Mouse (Mus musculus): ENCODE measurements around the gene Klhdc3. TPM values are rescaled to one million over a fixed set of nuclear protein-coding genes. Genes with fewer than 3 reads are reported as not detected.

Gene Klhdc3
- polyA plus RNA-seq, 1 experiment: 52.9 TPM

DNA sequence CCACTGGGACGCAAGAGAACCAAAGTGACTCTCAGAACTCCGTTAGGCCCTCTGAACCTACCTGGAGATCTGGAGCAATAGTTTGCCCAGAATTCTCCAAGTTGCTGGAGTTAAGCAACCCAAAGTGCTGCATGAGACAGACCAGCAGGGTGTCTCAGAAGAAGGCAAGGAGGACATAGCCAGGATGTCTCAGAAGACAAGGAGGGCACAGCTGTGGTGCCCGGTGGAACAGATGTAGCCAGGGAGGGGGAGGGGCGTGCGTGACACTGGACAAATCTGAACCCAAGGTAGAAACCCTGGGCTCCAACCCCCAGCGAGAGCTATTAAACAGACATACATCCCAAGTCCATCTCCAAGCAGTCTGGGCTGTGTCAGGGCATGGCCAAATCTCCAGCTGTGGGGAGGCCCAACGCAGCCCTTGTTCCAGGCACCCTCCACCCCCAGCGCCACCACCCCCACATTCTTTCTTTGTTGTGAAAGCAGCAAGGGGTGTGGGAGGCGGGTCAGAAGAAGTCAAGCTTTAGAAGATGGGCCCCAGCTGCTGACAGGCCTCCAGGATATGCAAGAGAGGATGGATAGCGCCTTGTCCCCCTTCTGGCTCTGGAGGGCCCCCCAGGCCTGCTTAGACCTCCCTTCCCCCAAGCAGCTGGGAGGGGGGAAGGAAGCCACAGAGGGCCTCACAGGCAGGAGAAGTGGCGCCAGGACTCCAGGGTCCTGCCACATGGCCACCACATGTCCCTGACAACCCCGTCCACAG, 50.9 kb downstream of the Klhdc3 start:
- no peaks in the 10 kb centered on the region for H3K4me1 ChIP-seq (ENCODE audit: control insufficient read depth, insufficient read depth, low read length)
- H3K27ac ChIP-seq (ENCODE audit: insufficient read depth, low read depth, low read length): no peak overlapping the region
- peak overlapping the region; percentile 19 for H3K4me3 ChIP-seq (ENCODE audit: insufficient read depth, low read length)
- TF ChIP-seq CTCF (IDR thresholded peaks at IDR 0.05; ENCODE audit: low read depth, low read length): no peak
- no peak for TF ChIP-seq POLR2A (IDR thresholded peaks at IDR 0.05; ENCODE audit: borderline replicate concordance, low read depth, low read length)

DNA sequence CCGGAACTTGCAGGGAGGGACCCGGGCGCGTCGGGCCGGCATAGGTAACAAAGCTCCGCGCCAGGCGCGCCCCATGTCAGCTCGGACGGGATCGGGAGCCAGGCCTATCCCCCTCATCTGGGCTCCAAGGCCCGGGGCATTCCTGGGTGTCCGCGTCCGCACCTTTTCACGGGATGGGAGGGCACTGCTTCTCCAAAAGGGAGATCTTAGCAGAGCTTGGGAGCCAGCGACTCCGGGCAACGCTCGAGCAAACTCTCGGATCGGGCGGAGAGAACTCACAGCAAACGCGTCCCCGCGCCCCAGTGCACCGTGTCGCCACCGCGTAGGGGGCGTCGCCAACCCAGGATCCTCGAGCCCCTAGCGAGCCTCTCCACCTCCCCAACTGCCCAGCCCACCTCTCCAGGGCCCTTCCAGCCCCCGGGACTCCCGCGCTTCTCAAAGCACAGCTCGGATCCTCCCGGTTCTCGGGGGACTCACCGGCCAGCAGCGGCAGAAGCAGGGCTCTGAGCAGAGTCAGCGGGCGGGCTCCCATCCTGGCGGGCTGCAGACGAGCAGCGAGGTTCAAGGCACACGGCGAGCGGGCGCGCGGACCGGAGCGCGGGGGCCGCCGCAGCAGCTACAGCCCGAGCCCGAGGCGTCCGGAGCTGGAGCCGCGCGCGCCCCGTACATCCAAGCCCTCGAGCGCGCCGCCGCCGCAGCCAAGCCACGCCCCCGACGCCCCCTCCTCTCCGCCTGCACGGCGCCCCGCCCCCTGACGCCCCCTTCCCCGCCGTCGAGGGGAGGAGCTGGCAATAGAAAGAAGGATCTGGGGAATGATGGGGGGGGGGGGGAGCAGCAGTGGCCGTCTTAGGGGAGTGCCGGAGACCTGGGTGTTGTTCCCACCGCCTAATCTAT, 51.7 kb downstream of the Klhdc3 start, which contains the start of gene Ptk7:
Ptk7 (minus strand) TSS at position 714 of the 894 bp plus-strand sequence.
- no peak for TF ChIP-seq CTCF (IDR thresholded peaks at IDR 0.05; ENCODE audit: low read depth, low read length)
- no peak for TF ChIP-seq POLR2A (IDR thresholded peaks at IDR 0.05; ENCODE audit: borderline replicate concordance, low read depth, low read length)
- Histone ChIP-seq H3K27ac (ENCODE audit: insufficient read depth, low read depth, low read length) (no peak within 1 kb of the TSS), H3K4me1 (ENCODE audit: control insufficient read depth, insufficient read depth, low read length) (peaks cover 6% of the 10 kb centered on the region; the same call in 1 of the 2 replicates), H3K4me3 (ENCODE audit: insufficient read depth, low read length) (peak within 1 kb of the TSS; percentile 57)

DNA sequence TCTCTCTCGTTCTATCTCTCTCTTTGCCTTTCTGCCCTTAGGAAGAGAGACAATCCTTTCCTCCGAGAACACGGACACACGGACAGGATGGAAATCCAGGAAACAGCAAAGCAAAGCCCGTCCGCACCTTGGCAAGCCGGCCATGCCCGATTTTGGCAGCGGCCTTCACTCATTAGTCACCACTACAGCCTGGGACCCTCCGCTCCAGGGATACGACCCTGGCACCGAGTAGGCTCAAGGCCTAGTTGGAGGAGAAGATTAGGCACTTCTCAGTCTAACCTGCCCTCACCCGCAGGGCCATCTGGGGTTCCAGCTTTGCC, 52.3 kb downstream of the Klhdc3 start:
- Histone ChIP-seq H3K27ac (ENCODE audit: insufficient read depth, low read depth, low read length) (no peak overlapping the region), H3K4me3 (ENCODE audit: insufficient read depth, low read length) (peak overlapping the region; percentile 57), H3K4me1 (ENCODE audit: control insufficient read depth, insufficient read depth, low read length) (peaks cover 12% of the 10 kb centered on the region)
- TF ChIP-seq CTCF (IDR thresholded peaks at IDR 0.05; ENCODE audit: low read depth, low read length) (no peak), POLR2A (IDR thresholded peaks at IDR 0.05; ENCODE audit: borderline replicate concordance, low read depth, low read length) (no peak)

- TF ChIP-seq CTCF (IDR thresholded peaks at IDR 0.05; ENCODE audit: low read depth, low read length) (no peak), POLR2A (IDR thresholded peaks at IDR 0.05; ENCODE audit: borderline replicate concordance, low read depth, low read length) (no peak)
- Histone ChIP-seq H3K4me1 (ENCODE audit: control insufficient read depth, insufficient read depth, low read length) (peaks cover 18% of the 10 kb centered on the region), H3K27ac (ENCODE audit: insufficient read depth, low read depth, low read length) (no peak overlapping the region), H3K4me3 (ENCODE audit: insufficient read depth, low read length) (no peak overlapping the region)
Observed at GRCm38 (mm10) chr17:46627409-46627808, 53.3 kb downstream of the Klhdc3 start.

- Histone ChIP-seq H3K4me1 (ENCODE audit: control insufficient read depth, insufficient read depth, low read length) (peaks cover 18% of the 10 kb centered on the region), H3K27ac (ENCODE audit: insufficient read depth, low read depth, low read length) (peak overlapping the region; percentile 66), H3K4me3 (ENCODE audit: insufficient read depth, low read length) (no peak overlapping the region)
- no peak for TF ChIP-seq POLR2A (IDR thresholded peaks at IDR 0.05; ENCODE audit: borderline replicate concordance, low read depth, low read length)
- TF ChIP-seq CTCF (IDR thresholded peaks at IDR 0.05; ENCODE audit: low read depth, low read length): no peak
Observed at GRCm38 (mm10) chr17:46624598-46624997, 56.1 kb downstream of the Klhdc3 start.

Other genes with a start within 250 kb of the Klhdc3 start
- not detected in 2 replicates for gene Slc22a7, start 242.5 kb downstream of the Klhdc3 start, polyA plus RNA-seq (2012; ENCODE audit: insufficient read depth, insufficient read length, missing spikeins)
- not detected in 2 replicates for gene Ttbk1, start 193.2 kb downstream of the Klhdc3 start, polyA plus RNA-seq (2012; ENCODE audit: insufficient read depth, insufficient read length, missing spikeins)
- gene Dnph1, start 184.2 kb downstream of the Klhdc3 start, polyA plus RNA-seq (2012; ENCODE audit: insufficient read depth, insufficient read length, missing spikeins): 5.7 and 9.0 TPM in 2 replicates
- 27.7 and 46.3 TPM in 2 replicates for gene Cul9, start 134.5 kb downstream of the Klhdc3 start, polyA plus RNA-seq (2012; ENCODE audit: insufficient read depth, insufficient read length, missing spikeins)
- 28.9 and 44.2 TPM in 2 replicates for gene Srf, start 124.7 kb downstream of the Klhdc3 start, polyA plus RNA-seq (2012; ENCODE audit: insufficient read depth, insufficient read length, missing spikeins)
- 0.43 and 0.56 TPM in 2 replicates for gene Ptk7, start 51.4 kb downstream of the Klhdc3 start, polyA plus RNA-seq (2012; ENCODE audit: insufficient read depth, insufficient read length, missing spikeins)
- 45.3 and 48.8 TPM in 2 replicates for gene Klc4, start 34.9 kb downstream of the Klhdc3 start, polyA plus RNA-seq (2012; ENCODE audit: insufficient read depth, insufficient read length, missing spikeins)
- 38.2 and 39.9 TPM in 2 replicates for gene Mrpl2, start 34.7 kb downstream of the Klhdc3 start, polyA plus RNA-seq (2012; ENCODE audit: insufficient read depth, insufficient read length, missing spikeins)
- 14.5 and 15.4 TPM in 2 replicates for gene Cul7, start 30.6 kb downstream of the Klhdc3 start, polyA plus RNA-seq (2012; ENCODE audit: insufficient read depth, insufficient read length, missing spikeins)
- 25.8 and 27.7 TPM in 2 replicates for gene Rrp36, start 6.6 kb downstream of the Klhdc3 start, polyA plus RNA-seq (2012; ENCODE audit: insufficient read depth, insufficient read length, missing spikeins)
- 69.3 and 70.9 TPM in 2 replicates for gene Mea1, start 2.1 kb downstream of the Klhdc3 start, polyA plus RNA-seq (2012; ENCODE audit: insufficient read depth, insufficient read length, missing spikeins)
- gene Ppp2r5d, start 24.2 kb upstream of the Klhdc3 start, polyA plus RNA-seq (2012; ENCODE audit: insufficient read depth, insufficient read length, missing spikeins): 34.4 and 38.2 TPM in 2 replicates
- gene Pex6, start 30.5 kb upstream of the Klhdc3 start, polyA plus RNA-seq (2012; ENCODE audit: insufficient read depth, insufficient read length, missing spikeins): 26.6 and 27.8 TPM in 2 replicates
- gene Gnmt, start 48.3 kb upstream of the Klhdc3 start, polyA plus RNA-seq (2012; ENCODE audit: insufficient read depth, insufficient read length, missing spikeins): 1.2 TPM in 1 of 2 replicates, not detected in the other
- 134 and 146 TPM in 2 replicates for gene Cnpy3, start 71.3 kb upstream of the Klhdc3 start, polyA plus RNA-seq (2012; ENCODE audit: insufficient read depth, insufficient read length, missing spikeins)
- gene Ptcra, start 82.8 kb upstream of the Klhdc3 start, polyA plus RNA-seq (2012; ENCODE audit: insufficient read depth, insufficient read length, missing spikeins): not detected in 2 replicates
- gene 2310039H08Rik, start 91.7 kb upstream of the Klhdc3 start, polyA plus RNA-seq (2012; ENCODE audit: insufficient read depth, insufficient read length, missing spikeins): 6.1 and 7.2 TPM in 2 replicates
- 75.3 and 83.5 TPM in 2 replicates for gene Rpl7l1, start 101.8 kb upstream of the Klhdc3 start, polyA plus RNA-seq (2012; ENCODE audit: insufficient read depth, insufficient read length, missing spikeins)
- gene Bicral, start 177.6 kb upstream of the Klhdc3 start, polyA plus RNA-seq (2012; ENCODE audit: insufficient read depth, insufficient read length, missing spikeins): 11.3 and 11.8 TPM in 2 replicates
- gene Tbcc, start 209.8 kb upstream of the Klhdc3 start, polyA plus RNA-seq (2012; ENCODE audit: insufficient read depth, insufficient read length, missing spikeins): 11.4 and 13.6 TPM in 2 replicates
- gene Prph2, start 229.5 kb upstream of the Klhdc3 start, polyA plus RNA-seq (2012; ENCODE audit: insufficient read depth, insufficient read length, missing spikeins): not detected in 2 replicates